Mouse (Mus musculus) C2C12 (cell line): ENCODE measurements around the gene Mynn.

Source experiments
- CEBPB ChIP-seq: IDR thresholded peaks from one replicate; pipeline ENCODE4 v1.6.1; 2011; ENCODE audit warnings: low read depth, mild to moderate bottlenecking, control low read depth, moderate library complexity
- CTCF ChIP-seq: IDR thresholded peaks from one replicate; pipeline ENCODE4 v1.5.1; 2011; ENCODE audit not compliant: control insufficient read depth, insufficient read depth, insufficient read length
- FOSL1 ChIP-seq: IDR thresholded peaks from one replicate; pipeline ENCODE4 v1.8.0; 2011; ENCODE audit warnings: mild to moderate bottlenecking, low read length; ENCODE audit not compliant: poor library complexity, insufficient read depth, severe bottlenecking
- MAX ChIP-seq: IDR thresholded peaks from one replicate; pipeline ENCODE4 v1.6.1; 2011; ENCODE audit warnings: mild to moderate bottlenecking, control low read depth
- MYOD1 ChIP-seq: IDR thresholded peaks from one replicate; pipeline ENCODE4 v1.6.1; 2011; ENCODE audit warnings: low read depth; ENCODE audit not compliant: control insufficient read depth, insufficient read length
- MYOG ChIP-seq: IDR thresholded peaks from one replicate; pipeline ENCODE4 v1.6.1; 2011; ENCODE audit not compliant: control insufficient read depth, insufficient read length; ENCODE audit errors: extremely low read depth
- USF1 ChIP-seq: IDR thresholded peaks from one replicate; pipeline ENCODE4 v1.6.1; 2011; ENCODE audit warnings: low read depth, mild to moderate bottlenecking, control low read depth, moderate library complexity

DNA sequence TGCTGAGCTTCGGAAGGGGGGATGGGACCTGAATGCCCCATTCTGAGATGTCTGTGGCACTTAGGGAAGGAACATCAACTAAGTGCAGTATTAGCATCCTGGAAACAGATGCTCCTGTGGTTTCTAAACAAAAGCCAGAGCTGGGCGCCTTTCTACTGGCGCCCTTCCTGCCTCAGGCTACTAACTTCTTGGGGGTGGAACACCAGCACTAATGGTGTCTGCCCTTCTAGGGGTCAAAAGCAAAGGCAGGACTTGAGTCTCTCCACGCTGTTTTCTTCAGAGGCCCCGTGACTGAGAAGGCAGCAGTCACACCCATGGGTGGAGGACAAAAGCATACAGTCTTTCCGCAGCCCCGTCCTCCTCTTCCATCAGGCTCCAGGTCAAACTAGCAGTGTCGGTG, 44.9 kb downstream of the Mynn start:
- no peak for TF ChIP-seq USF1
- no peak for TF ChIP-seq CTCF
- no peak for TF ChIP-seq MYOD1
- no peak for TF ChIP-seq MAX
- no peak for TF ChIP-seq FOSL1
- no peak for TF ChIP-seq CEBPB
- TF ChIP-seq MYOG, result no peak
